Mouse (Mus musculus) forebrain, embryonic 11.5 days (tissue): Measurements from ENCODE around the gene Dnah6. TPM values are rescaled to one million over a fixed set of nuclear protein-coding genes. Genes with fewer than 3 reads are reported as not detected.
A peak's percentile ranks its signal among the peaks of the same experiment; 100 is the strongest.

Experiments
- ATAC-seq: fragments of 200-750 bp; cut with Nextera tagmentation; replicated peaks from 2 replicates; pipeline ENCODE4 v1.8.0; 2017; ENCODE audit warnings: moderate TSS enrichment; ENCODE audit not compliant: low FRiP score
- DNase-seq: peaks from one replicate; pipeline ENCODE4 v3.0.0-alpha.2; 2017; ENCODE audit warnings: low spot score
- H3K27ac ChIP-seq: fragments of 300-500 bp; sonication (generic); 2 replicates; pipeline ENCODE4 v1.5.1; 2014; ENCODE audit warnings: low read depth, low read length
- H3K27me3 ChIP-seq: fragments of 300-500 bp; sonication (generic); 2 replicates; pipeline ENCODE4 v1.6.1; 2014; ENCODE audit warnings: mild to moderate bottlenecking, low read length, mixed read lengths; ENCODE audit not compliant: control insufficient read depth, insufficient read depth
- H3K36me3 ChIP-seq: fragments of 300-500 bp; sonication (generic); 2 replicates; pipeline ENCODE4 v1.6.1; 2014; ENCODE audit warnings: mild to moderate bottlenecking, low read length, moderate library complexity, mixed read lengths; ENCODE audit not compliant: control insufficient read depth, insufficient read depth
- H3K4me1 ChIP-seq: fragments of 300-500 bp; sonication (generic); replicated peaks from 2 replicates; pipeline ENCODE4 v1.6.1; 2014; ENCODE audit warnings: low read length, mixed read lengths; ENCODE audit not compliant: control insufficient read depth, insufficient read depth
- H3K4me2 ChIP-seq: fragments of 300-500 bp; sonication (generic); 2 replicates; pipeline ENCODE4 v1.6.1; 2014; ENCODE audit warnings: low read depth, mild to moderate bottlenecking, low read length, moderate library complexity, mixed read lengths; ENCODE audit not compliant: severe bottlenecking
- H3K4me3 ChIP-seq: fragments of 300-500 bp; sonication (generic); 2 replicates; pipeline ENCODE4 v1.5.1; 2014; ENCODE audit warnings: low read depth, low read length
- H3K9ac ChIP-seq: fragments of 300-500 bp; sonication (generic); 2 replicates; pipeline ENCODE4 v1.6.1; 2014; ENCODE audit warnings: low read length
- H3K9me3 ChIP-seq: fragments of 300-500 bp; sonication (generic); 2 replicates; pipeline ENCODE4 v1.6.1; 2016; ENCODE audit warnings: low read length, mixed read lengths; ENCODE audit not compliant: control insufficient read depth
- WGBS: fragments of 180-500 bp; shearing (Covaris S2); extraction: QIAGEN DNeasy Blood & Tissue Kit; methylation state at CpG from one replicate; pipeline ENCODE4 v1.1.7; 2014; 5-methylcytosine and 5-hydroxymethylcytosine counted together
- polyA plus RNA-seq: library from polyadenylated mRNA; unstranded; fragments of >200 nt; fragmentation: Nextera tagmentation; extraction: Ambion mirVana; gene quantifications from 2 replicates; pipeline ENCODE4 v1.2.1, GENCODE M21; 2014

Dnah6 gene
- polyA plus RNA-seq, 1 experiment from 2014 or later: 0.04 TPM

- no peaks in the 10 kb centered on the region for H3K9me3 ChIP-seq
- no peak overlapping the region for H3K27ac ChIP-seq
- H3K4me1 ChIP-seq: no peaks in the 10 kb centered on the region
- ATAC-seq (no peak), DNase-seq (no peak)
- H3K36me3 ChIP-seq: no peaks in the 10 kb centered on the region; the same call in 1 of the 2 replicates
- no peak overlapping the region for H3K4me3 ChIP-seq
- H3K4me2 ChIP-seq: no peak overlapping the region
- H3K27me3 ChIP-seq: no peaks in the 10 kb centered on the region
- 96% methylated on average over 2 of the region's 2 CpGs for WGBS
- no peak overlapping the region for H3K9ac ChIP-seq
These were observed 31.6 kb upstream of the Dnah6 start for GRCm38 (mm10) chr6:73253006-73253405.

GRCm38 (mm10) chr6:73252396-73252795 lies 30.9 kb upstream of the Dnah6 start:
- DNase-seq: no peak
- H3K9me3 ChIP-seq: no peaks in the 10 kb centered on the region

GRCm38 (mm10) chr6:73251336-73251735 lies 29.9 kb upstream of the Dnah6 start:
- Histone ChIP-seq H3K36me3 (no peaks in the 10 kb centered on the region), H3K4me3 (no peak overlapping the region), H3K4me1 (no peaks in the 10 kb centered on the region), H3K4me2 (no peak overlapping the region), H3K9me3 (no peaks in the 10 kb centered on the region), H3K27ac (no peak overlapping the region), H3K9ac (no peak overlapping the region), H3K27me3 (no peaks in the 10 kb centered on the region)
- ATAC-seq: no peak
- DNase-seq: no peak
- 93% methylated on average over 11 of the region's 11 CpGs for WGBS

More at GRCm38 (mm10) chr6:73252396-73252795, 30.9 kb upstream of the Dnah6 start:
- no peak overlapping the region for H3K4me2 ChIP-seq
- no peak overlapping the region for H3K27ac ChIP-seq
- no peak overlapping the region for H3K4me3 ChIP-seq
- no peaks in the 10 kb centered on the region for H3K27me3 ChIP-seq
- no peaks in the 10 kb centered on the region for H3K4me1 ChIP-seq
- no peak overlapping the region for H3K9ac ChIP-seq
- H3K36me3 ChIP-seq: no peaks in the 10 kb centered on the region
- ATAC-seq: no peak

DNA sequence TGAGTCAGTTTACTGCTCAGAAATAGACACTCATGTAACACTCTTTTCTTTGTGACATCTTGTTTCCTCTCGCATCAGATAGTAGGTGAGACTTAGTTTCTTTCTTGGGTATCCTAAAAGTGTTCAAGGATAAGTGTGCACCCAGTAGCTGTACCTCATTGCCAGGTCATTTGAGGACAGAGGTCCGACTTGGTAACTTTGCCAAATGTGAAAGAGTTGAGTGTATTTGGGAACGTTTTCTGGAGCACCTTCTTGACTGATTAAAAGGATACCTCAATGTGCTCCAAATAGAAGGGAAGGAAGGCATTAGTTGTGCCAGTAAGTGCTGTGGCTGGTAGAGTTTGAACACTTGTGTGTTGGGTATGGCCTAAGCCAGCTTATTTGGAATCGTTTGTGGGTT lies 28.4 kb upstream of the Dnah6 start:
- no peaks in the 10 kb centered on the region for H3K9me3 ChIP-seq
- no peaks in the 10 kb centered on the region for H3K4me1 ChIP-seq
- no peak for ATAC-seq
- no peaks in the 10 kb centered on the region for H3K36me3 ChIP-seq
- WGBS: 87% methylated on average over 4 of the region's 4 CpGs
- no peak overlapping the region; the same call in 1 of the 2 replicates for H3K4me3 ChIP-seq
- no peak for DNase-seq
- H3K9ac ChIP-seq: no peak overlapping the region
- H3K27ac ChIP-seq: no peak overlapping the region
- H3K4me2 ChIP-seq: no peak overlapping the region; the same call in 1 of the 2 replicates
- no peaks in the 10 kb centered on the region for H3K27me3 ChIP-seq

DNA sequence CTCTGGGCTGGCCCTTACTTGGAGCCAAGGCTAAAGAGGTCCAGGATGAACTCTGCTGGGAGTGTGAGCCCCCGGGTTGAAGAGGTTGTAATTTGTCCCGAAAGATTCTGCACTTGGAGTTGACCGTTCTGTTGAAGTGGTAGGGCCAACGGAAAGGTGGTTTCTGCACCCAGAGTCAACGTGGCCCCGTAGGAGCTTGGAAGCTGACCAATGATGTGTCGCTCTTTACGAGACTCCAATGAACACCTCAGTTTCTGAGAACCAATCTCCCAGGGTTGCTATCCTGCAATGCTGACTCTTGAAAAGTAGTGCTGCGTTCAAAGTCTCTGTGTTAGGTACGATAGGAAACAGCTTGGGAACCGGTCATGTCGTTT lies 27.6 kb upstream of the Dnah6 start:
- Histone ChIP-seq H3K27me3 (no peaks in the 10 kb centered on the region), H3K4me3 (peak overlapping the region; percentile 89), H3K4me1 (no peaks in the 10 kb centered on the region), H3K27ac (no peak overlapping the region), H3K4me2 (peak overlapping the region; percentile 72), H3K9me3 (no peaks in the 10 kb centered on the region), H3K36me3 (no peaks in the 10 kb centered on the region), H3K9ac (peak overlapping the region; percentile 85)
- 12% methylated on average over 12 of the region's 12 CpGs for WGBS
- ATAC-seq: no peak
- DNase-seq: peak; percentile 56

DNA sequence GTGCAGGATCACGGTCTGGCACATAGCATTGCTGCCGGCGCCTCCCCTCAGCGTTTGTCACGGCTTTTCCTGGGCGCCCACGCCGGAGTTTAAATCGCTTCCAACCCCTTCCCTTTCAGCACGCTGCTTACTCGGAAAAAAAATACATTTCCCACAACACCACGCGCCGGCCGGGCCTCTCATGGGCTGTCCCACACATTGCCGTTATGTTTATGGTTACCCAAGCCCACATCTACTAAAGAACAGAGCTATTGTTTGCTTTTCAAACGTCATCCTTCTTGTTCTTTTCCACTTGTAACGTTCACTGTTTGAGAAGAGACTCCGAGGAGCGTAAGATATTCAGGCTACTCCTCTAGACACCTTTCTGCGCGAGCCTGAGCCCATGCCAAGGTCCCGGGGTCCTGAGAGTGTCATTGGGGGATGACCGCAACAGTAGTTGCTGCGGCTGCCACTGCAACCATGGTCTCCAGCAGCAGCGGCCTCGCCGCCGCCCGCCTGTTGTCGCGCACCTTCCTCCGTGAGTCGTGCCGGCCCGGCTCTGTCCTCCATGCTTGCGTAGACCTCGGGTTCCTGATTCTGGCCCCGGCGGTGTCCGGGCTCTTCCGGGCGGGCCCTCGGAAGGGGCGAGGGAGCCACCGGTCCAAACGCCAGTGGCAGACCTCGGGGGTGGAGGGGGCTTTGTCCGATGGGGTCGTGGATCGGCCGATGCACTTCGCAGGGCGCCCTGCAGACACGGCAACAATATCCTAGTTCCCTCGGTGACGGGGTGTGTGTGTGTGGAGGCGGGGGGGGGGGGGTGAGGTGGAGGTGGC lies 27.0 kb upstream of the Dnah6 start, which contains the start of gene Suclg1:
Gene Suclg1, plus strand, starts transcription at position 146 of the 812 bp plus-strand sequence.
- DNase-seq (peak; percentile 86), ATAC-seq (peak; percentile 97)
- no peaks in the 10 kb centered on the region for H3K9me3 ChIP-seq
- no peaks in the 10 kb centered on the region for H3K4me1 ChIP-seq
- under 1% methylated on average over 57 of the region's 58 CpGs for WGBS
- peak within 1 kb of the TSS; percentile 85 for H3K9ac ChIP-seq
- H3K27me3 ChIP-seq: no peaks in the 10 kb centered on the region
- no peak within 1 kb of the TSS for H3K27ac ChIP-seq
- H3K36me3 ChIP-seq: no peaks in the 10 kb centered on the region
- H3K4me2 ChIP-seq: peak within 1 kb of the TSS; percentile 72
- peak within 1 kb of the TSS; percentile 89 for H3K4me3 ChIP-seq

DNA sequence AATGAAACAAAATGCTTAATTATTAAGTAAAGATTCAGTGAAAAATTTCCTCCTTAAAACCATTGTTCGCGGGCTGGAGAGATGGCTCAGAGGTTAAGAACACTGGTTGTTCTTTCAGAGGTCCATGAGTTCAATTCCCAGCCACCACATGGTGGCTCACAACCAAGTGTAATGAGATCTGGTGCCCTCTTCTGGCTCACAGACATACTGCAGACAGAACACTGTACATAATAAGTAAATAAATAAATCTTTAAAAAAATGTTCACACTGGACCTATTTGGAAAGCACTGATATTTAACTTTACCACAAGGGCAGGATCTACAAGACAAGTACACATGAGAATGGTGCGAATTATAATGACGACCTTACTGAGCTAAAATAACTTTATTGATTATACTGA lies 26.0 kb upstream of the Dnah6 start:
- ATAC-seq: 0 out of 2 replicates have a peak, but pooled peaks have one; percentile 24
- peak overlapping the region; percentile 72; the same call in 1 of the 2 replicates for H3K4me2 ChIP-seq
- H3K4me1 ChIP-seq: no peaks in the 10 kb centered on the region
- peak overlapping the region; percentile 89 for H3K4me3 ChIP-seq
- DNase-seq: no peak
- no peaks in the 10 kb centered on the region for H3K27me3 ChIP-seq
- no peaks in the 10 kb centered on the region for H3K9me3 ChIP-seq
- no peaks in the 10 kb centered on the region for H3K36me3 ChIP-seq
- H3K9ac ChIP-seq: peak overlapping the region; percentile 85; the same call in 1 of the 2 replicates
- 44% methylated on average over 4 of the region's 4 CpGs for WGBS
- no peak overlapping the region for H3K27ac ChIP-seq

GRCm38 (mm10) chr6:73246821-73247220 lies 25.4 kb upstream of the Dnah6 start:
- H3K4me3 ChIP-seq: no peak overlapping the region
- no peak overlapping the region for H3K9ac ChIP-seq
- no peak for ATAC-seq
- H3K36me3 ChIP-seq: no peaks in the 10 kb centered on the region
- 85% methylated on average over 2 of the region's 2 CpGs for WGBS
- H3K27me3 ChIP-seq: no peaks in the 10 kb centered on the region
- H3K4me1 ChIP-seq: no peaks in the 10 kb centered on the region
- H3K27ac ChIP-seq: no peak overlapping the region
- no peaks in the 10 kb centered on the region for H3K9me3 ChIP-seq
- no peak overlapping the region for H3K4me2 ChIP-seq
- DNase-seq: no peak

- 72% methylated on average over 3 of the region's 3 CpGs for WGBS
- H3K4me3 ChIP-seq: no peak overlapping the region
These were observed 14.2 kb upstream of the Dnah6 start for GRCm38 (mm10) chr6:73235650-73236049.

More at GRCm38 (mm10) chr6:73235650-73236049, 14.2 kb upstream of the Dnah6 start:
- Histone ChIP-seq H3K9ac (no peak overlapping the region), H3K36me3 (no peaks in the 10 kb centered on the region), H3K27me3 (no peaks in the 10 kb centered on the region), H3K4me2 (no peak overlapping the region), H3K27ac (no peak overlapping the region), H3K9me3 (no peaks in the 10 kb centered on the region), H3K4me1 (no peaks in the 10 kb centered on the region)
- DNase-seq: no peak
- ATAC-seq: no peak
